Mouse (Mus musculus): ENCODE measurements at regions not wholly inside any gene's neighbourhood (a gene's known extent, or its start where the extent isn't known, plus 50 kb on each side); places are given as distances from the start of the nearest gene placed in this dataset.
A peak's percentile ranks its signal among the peaks of the same experiment; 100 is the strongest.

GRCm38 (mm10) chr6:78899952-78900351, 431.3 kb upstream of the Reg3g start:
- DNase-seq (ENCODE audit: low read depth) = peak; percentile 16

- DNase-seq (ENCODE audit: low read depth) = no peak
These were observed 424.1 kb upstream of the Reg3g start for GRCm38 (mm10) chr6:78892730-78893129.

- DNase-seq (ENCODE audit: low read depth) = no peak
These were observed 394.4 kb upstream of the Reg3g start for GRCm38 (mm10) chr6:78863031-78863430.

- no peak for DNase-seq (ENCODE audit: low read depth)
These were observed 372.6 kb upstream of the Reg3g start for GRCm38 (mm10) chr6:78841261-78841660.

- DNase-seq (ENCODE audit: low read depth) = no peak
These were observed 357.4 kb upstream of the Reg3g start for GRCm38 (mm10) chr6:78825901-78826629.

GRCm38 (mm10) chr6:78821251-78821650, 352.6 kb upstream of the Reg3g start:
- DNase-seq (ENCODE audit: low read depth) = no peak

- DNase-seq (ENCODE audit: low read depth) = no peak
These were observed 328.3 kb upstream of the Reg3g start for GRCm38 (mm10) chr6:78797013-78797412.

GRCm38 (mm10) chr6:78788972-78789371, 320.3 kb upstream of the Reg3g start:
- DNase-seq (ENCODE audit: low read depth) = no peak

- no peak for DNase-seq (ENCODE audit: low read depth)
These were observed 288.9 kb upstream of the Reg3g start for GRCm38 (mm10) chr6:78757619-78758018.

All from c-Kit-positive CD71-negative TER-119-negative erythroid progenitor cells, embryonic 14.5 days (primary cell).